Mouse (Mus musculus) forebrain, embryonic 14.5 days (tissue): ENCODE data around the gene Utp14a. TPM values are rescaled to one million over a fixed set of nuclear protein-coding genes. Genes with fewer than 3 reads are reported as not detected.

Source experiments
- polyA plus RNA-seq: library from polyadenylated mRNA; unstranded; fragments of >200 nt; fragmentation: Nextera tagmentation; extraction: Ambion mirVana; gene quantifications from 2 replicates; pipeline ENCODE4 v1.2.1, GENCODE M21; 2014

Utp14a gene
- polyA plus RNA-seq, 1 experiment from 2014 or later, result 17.9 TPM

Other genes starting within 250 kb of the Utp14a start
- gene Apln, start 222.0 kb upstream of the Utp14a start, polyA plus RNA-seq, result 2.4 and 3.5 TPM in 2 replicates
- 0.90 and 1.4 TPM in 2 replicates for gene Xpnpep2, start 148.1 kb upstream of the Utp14a start, polyA plus RNA-seq
- 1.2 and 1.3 TPM in 2 replicates for gene Sash3, start 110.4 kb upstream of the Utp14a start, polyA plus RNA-seq
- gene Zdhhc9, start 48.0 kb upstream of the Utp14a start, polyA plus RNA-seq, result 7.1 and 9.4 TPM in 2 replicates
- 4.7 and 6.6 TPM in 2 replicates for gene Bcorl1, start 84.5 kb downstream of the Utp14a start, polyA plus RNA-seq
- gene Elf4, start 206.3 kb downstream of the Utp14a start, polyA plus RNA-seq, result 0.57 and 0.69 TPM in 2 replicates